Comparison of ENCODE assay signal across 7 mouse cellular contexts in genomic region chr1:131060290-131061253, GRCm38 (mm10). TPM values are rescaled to one million over a fixed set of nuclear protein-coding genes. Genes with fewer than 3 reads are reported as not detected.
DNase-seq lines count a peak whose midpoint lies in the region; ATAC-seq and TF ChIP-seq lines count a peak whose summit lies in the region.

No protein-coding gene starts in this region.

- peak; percentile 43 for TF ChIP-seq RAD21 in MEL (IDR thresholded peaks at IDR 0.05; ENCODE audit: low read depth, low read length)

- H3K27ac ChIP-seq in MEL (ENCODE audit: control insufficient read depth, low read depth, low read length), result peak overlapping the region; percentile 11
- H3K27ac ChIP-seq in embryonic facial prominence, embryonic 13.5 days, result peak overlapping the region; percentile 33; the same call in 1 of the 2 replicates
- 0 out of 2 replicates have a peak overlapping the region, but pooled peaks have one; percentile 14 for H3K27ac ChIP-seq in heart, postnatal 0 days (ENCODE audit: low read depth)
- no peak overlapping the region for H3K27ac ChIP-seq in liver, embryonic 14.5 days
- H3K27ac ChIP-seq in neural tube, embryonic 12.5 days, result no peak overlapping the region

- DNase-seq in MEL (ENCODE audit: low read depth, low spot score), result peak; percentile 71
- no peak for DNase-seq in heart, postnatal 0 days (ENCODE audit: low spot score)
- DNase-seq in liver, embryonic 14.5 days (ENCODE audit: low read depth in 3 of 3, low spot score in 3 of 3), result no peak
- DNase-seq in frontal cortex, postnatal 36 days (ENCODE audit: low spot score in 2 of 2), result no peak

- 57% methylated on average over 13 of the region's 13 CpGs for WGBS in embryonic facial prominence, embryonic 13.5 days
- 40% methylated on average over 13 of the region's 13 CpGs for WGBS in heart, postnatal 0 days
- 30% methylated on average over 13 of the region's 13 CpGs for WGBS in liver, embryonic 14.5 days (ENCODE audit: insufficient replicate concordance)
- 76% methylated on average over 13 of the region's 13 CpGs for WGBS in neural tube, embryonic 12.5 days

- peak; percentile 63 to 79 (median 68) for TF ChIP-seq CTCF in MEL (IDR thresholded peaks at IDR 0.05 in 2 of 3, conservative IDR thresholded peaks at IDR 0.05 in 1 of 3; ENCODE audit: control insufficient read depth in 1 of 3, insufficient read depth in 1 of 3, low read depth in 2 of 3, low read length in 3 of 3, poor library complexity in 1 of 3, severe bottlenecking in 1 of 3)
- TF ChIP-seq CTCF in heart, postnatal 0 days (IDR thresholded peaks at IDR 0.05; ENCODE audit: low read depth), result peak; percentile 72
- TF ChIP-seq CTCF in liver, embryonic 14.5 days (IDR thresholded peaks at IDR 0.05; ENCODE audit: low read depth), result peak; percentile 82

- H3K27me3 ChIP-seq in MEL (ENCODE audit: control insufficient read depth in 1 of 2, insufficient read depth in 2 of 2, low read length in 2 of 2), result no peaks in the 10 kb centered on the region
- no peaks in the 10 kb centered on the region for H3K27me3 ChIP-seq in embryonic facial prominence, embryonic 13.5 days
- H3K27me3 ChIP-seq in heart, postnatal 0 days (ENCODE audit: control insufficient read depth, insufficient read depth, low read length), result no peaks in the 10 kb centered on the region
- no peaks in the 10 kb centered on the region for H3K27me3 ChIP-seq in liver, embryonic 14.5 days (ENCODE audit: control insufficient read depth, insufficient read depth, low read length)
- H3K27me3 ChIP-seq in neural tube, embryonic 12.5 days (replicated peaks), result no peaks in the 10 kb centered on the region

- H3K4me1 ChIP-seq in MEL (ENCODE audit: control insufficient read depth in 1 of 2, insufficient read depth in 2 of 2, low read length in 2 of 2), result peaks cover 13 to 34% of the 10 kb centered on the region in 2 experiments
- H3K4me1 ChIP-seq in embryonic facial prominence, embryonic 13.5 days, result peaks cover 54% of the 10 kb centered on the region
- H3K4me1 ChIP-seq in heart, postnatal 0 days (ENCODE audit: control insufficient read depth, insufficient read depth), result peaks cover 62% of the 10 kb centered on the region
- H3K4me1 ChIP-seq in liver, embryonic 14.5 days (replicated peaks; ENCODE audit: control insufficient read depth in 2 of 2, insufficient read depth in 2 of 2, low read length in 1 of 2), result peaks cover 19 to 29% of the 10 kb centered on the region in 2 experiments
- peaks cover 45% of the 10 kb centered on the region for H3K4me1 ChIP-seq in neural tube, embryonic 12.5 days

- TF ChIP-seq EP300 in MEL (IDR thresholded peaks at IDR 0.05; ENCODE audit: low read depth in 1 of 2, low read length in 2 of 2), result peak in 1 of 2 experiments; percentile 22; a peak in 1 of 4 replicates
- no peak for TF ChIP-seq EP300 in heart, postnatal 0 days (IDR thresholded peaks at IDR 0.05; ENCODE audit: low read depth)
- no peak for TF ChIP-seq EP300 in liver, embryonic 14.5 days (IDR thresholded peaks at IDR 0.05; ENCODE audit: low read depth)

- TF ChIP-seq POLR2A in MEL (IDR thresholded peaks at IDR 0.05; ENCODE audit: control insufficient read depth in 1 of 2, insufficient read depth in 1 of 2, low read depth in 1 of 2, low read length in 2 of 2, poor library complexity in 1 of 2), result no peak

- no peaks in the 10 kb centered on the region for H3K9me3 ChIP-seq in MEL (replicated peaks; ENCODE audit: insufficient read depth, low read length)
- H3K9me3 ChIP-seq in embryonic facial prominence, embryonic 13.5 days, result no peaks in the 10 kb centered on the region
- H3K9me3 ChIP-seq in heart, postnatal 0 days (replicated peaks; ENCODE audit: control insufficient read depth, low read length), result no peaks in the 10 kb centered on the region
- H3K9me3 ChIP-seq in liver, embryonic 14.5 days (ENCODE audit: control insufficient read depth, low read length), result no peaks in the 10 kb centered on the region
- no peaks in the 10 kb centered on the region for H3K9me3 ChIP-seq in neural tube, embryonic 12.5 days

- H3K4me2 ChIP-seq in embryonic facial prominence, embryonic 13.5 days, result no peak overlapping the region
- no peak overlapping the region for H3K4me2 ChIP-seq in heart, postnatal 0 days (ENCODE audit: low read depth, low read length)
- H3K4me2 ChIP-seq in liver, embryonic 14.5 days (ENCODE audit: low read depth), result peak overlapping the region; percentile 64
- no peak overlapping the region for H3K4me2 ChIP-seq in neural tube, embryonic 12.5 days (replicated peaks)

- H3K79me2 ChIP-seq in MEL (ENCODE audit: control insufficient read depth, insufficient read depth, low read length, poor library complexity), result peaks cover 16% of the 10 kb centered on the region

- peaks cover 0 to 27% of the 10 kb centered on the region in 2 experiments; a peak in 2 of 4 replicates for H3K36me3 ChIP-seq in MEL (ENCODE audit: control insufficient read depth in 1 of 2, insufficient read depth in 2 of 2, low read length in 2 of 2)
- peaks cover 26% of the 10 kb centered on the region for H3K36me3 ChIP-seq in embryonic facial prominence, embryonic 13.5 days
- H3K36me3 ChIP-seq in heart, postnatal 0 days (replicated peaks; ENCODE audit: control insufficient read depth, insufficient read depth, low read length), result peaks cover 28% of the 10 kb centered on the region
- no peaks in the 10 kb centered on the region for H3K36me3 ChIP-seq in liver, embryonic 14.5 days (replicated peaks; ENCODE audit: control insufficient read depth, insufficient read depth, low read depth)
- peaks cover 25% of the 10 kb centered on the region for H3K36me3 ChIP-seq in neural tube, embryonic 12.5 days

- ATAC-seq in CD4-positive, CD25-positive, alpha-beta regulatory T cell, adult 4 months, result peak; percentile 45
- no peak for ATAC-seq in embryonic facial prominence, embryonic 13.5 days (ENCODE audit: insufficient number of reproducible peaks, insufficient read depth, low FRiP score, low TSS enrichment, low read depth)
- ATAC-seq in heart, postnatal 0 days (ENCODE audit: insufficient read depth, low read depth), result 0 out of 2 replicates have a peak, but pooled peaks have one; percentile 16
- ATAC-seq in liver, embryonic 14.5 days (ENCODE audit: insufficient read depth), result peak; percentile 70
- peak; percentile 35; the same call in 1 of the 2 replicates for ATAC-seq in neural tube, embryonic 12.5 days (ENCODE audit: low FRiP score, low read depth)

- peak overlapping the region; percentile 26 for H3K9ac ChIP-seq in MEL (ENCODE audit: control insufficient read depth, low read depth, low read length, poor library complexity, severe bottlenecking)
- H3K9ac ChIP-seq in embryonic facial prominence, embryonic 13.5 days, result no peak overlapping the region
- H3K9ac ChIP-seq in heart, postnatal 0 days (replicated peaks; ENCODE audit: low read depth, low read length), result no peak overlapping the region
- peak overlapping the region; percentile 32; the same call in 1 of the 2 replicates for H3K9ac ChIP-seq in liver, embryonic 14.5 days (replicated peaks)
- H3K9ac ChIP-seq in neural tube, embryonic 12.5 days, result no peak overlapping the region

- H3K4me3 ChIP-seq in MEL (ENCODE audit: control insufficient read depth in 1 of 2, insufficient read depth in 1 of 2, low read depth in 2 of 2, low read length in 2 of 2), result peak overlapping the region; percentile 29 to 55; a peak in 3 of 4 replicates
- H3K4me3 ChIP-seq in embryonic facial prominence, embryonic 13.5 days, result no peak overlapping the region
- no peak overlapping the region for H3K4me3 ChIP-seq in heart, postnatal 0 days (ENCODE audit: low read depth, low read length)
- peak overlapping the region; percentile 22 to 31; a peak in 3 of 4 replicates for H3K4me3 ChIP-seq in liver, embryonic 14.5 days (ENCODE audit: insufficient read depth in 1 of 2, low read depth in 2 of 2, low read length in 2 of 2)
- H3K4me3 ChIP-seq in neural tube, embryonic 12.5 days, result no peak overlapping the region

TF ChIP-seq in MEL, 35 proteins besides CTCF, POLR2A, EP300 and RAD21 (continues in another document):
- TF ChIP-seq MAX (IDR thresholded peaks at IDR 0.05; ENCODE audit: low read length) (peak; percentile 44; the same call in 1 of the 2 replicates), BHLHE40 (IDR thresholded peaks at IDR 0.05; ENCODE audit: borderline replicate concordance, low read depth, low read length) (no peak), MEF2A (IDR thresholded peaks at IDR 0.05; ENCODE audit: extremely low read depth, insufficient replicate concordance, low read depth, low read length, poor library complexity, severe bottlenecking) (no peak), CHD2 (IDR thresholded peaks at IDR 0.05; ENCODE audit: low read length) (no peak), HCFC1 (IDR thresholded peaks at IDR 0.05; ENCODE audit: low read depth, low read length) (no peak), KAT2A (conservative IDR thresholded peaks at IDR 0.05; ENCODE audit: low read depth, low read length) (no peak)

RNA-seq across cellular contexts. Expression of gene Mapkapk2, which starts 37.1 kb away (rescaled TPM):
- polyA plus RNA-seq in CD4-positive, CD25-positive, alpha-beta regulatory T cell, adult 4 months (2017; shearing (Covaris generic)), result 10 to 100 TPM in 1 of 2 experiments, 1 to 10 TPM in 1; 5.6 to 10.9 TPM
- total RNA-seq in MEL (2012; rRNA removed), result 51.7 and 53.2 TPM in 2 replicates
- 10 to 100 TPM in 1 of 2 experiments, not detected in 1; 85.4 TPM for polyA plus RNA-seq in MEL (2012; ENCODE audit: insufficient read depth in 1 of 2, insufficient read length in 2 of 2, low read depth in 1 of 2, low replicate concordance in 2 of 2, missing spikeins in 1 of 2)
- polyA plus RNA-seq in embryonic facial prominence, embryonic 13.5 days (2015; fragmentation: Nextera tagmentation; extraction: Ambion mirVana), result 39.8 and 40.4 TPM in 2 replicates
- 302 and 348 TPM in 2 replicates for total RNA-seq in heart, postnatal 0 days (2014; rRNA removed; ENCODE audit: low replicate concordance)
- 62.6 and 69.9 TPM in 2 replicates for polyA plus RNA-seq in heart, postnatal 0 days (2015; fragmentation: Nextera tagmentation; extraction: Ambion mirVana)
- 10.3 and 12.9 TPM in 2 replicates for polyA plus RNA-seq in liver, embryonic 14.5 days (2012; rRNA removed)
- 12.8 and 13.6 TPM in 2 replicates for polyA plus RNA-seq in liver, embryonic 14.5 days (2014; fragmentation: Nextera tagmentation; extraction: Ambion mirVana)
- polyA plus RNA-seq in neural tube, embryonic 12.5 days (2016; fragmentation: Nextera tagmentation; extraction: Ambion mirVana), result 44.2 and 46.8 TPM in 2 replicates

RNA-seq across cellular contexts. Expression of gene Il10, which starts 40.9 kb away (rescaled TPM):
- polyA plus RNA-seq in CD4-positive, CD25-positive, alpha-beta regulatory T cell, adult 4 months (2017; shearing (Covaris generic)), result 10 to 100 TPM in 1 of 2 experiments, 1 to 10 TPM in 1; 5.9 to 13.6 TPM
- total RNA-seq in MEL (2012; rRNA removed), result not detected in 2 replicates
- not detected for polyA plus RNA-seq in MEL (2012; ENCODE audit: insufficient read depth in 1 of 2, insufficient read length in 2 of 2, low read depth in 1 of 2, low replicate concordance in 2 of 2, missing spikeins in 1 of 2)
- polyA plus RNA-seq in embryonic facial prominence, embryonic 13.5 days (2015; fragmentation: Nextera tagmentation; extraction: Ambion mirVana), result not detected in 2 replicates
- not detected in 2 replicates for total RNA-seq in heart, postnatal 0 days (2014; rRNA removed; ENCODE audit: low replicate concordance)
- not detected in 2 replicates for polyA plus RNA-seq in heart, postnatal 0 days (2015; fragmentation: Nextera tagmentation; extraction: Ambion mirVana)
- 0.03 TPM in 2 replicates for polyA plus RNA-seq in liver, embryonic 14.5 days (2012; rRNA removed)
- not detected in 2 replicates for polyA plus RNA-seq in liver, embryonic 14.5 days (2014; fragmentation: Nextera tagmentation; extraction: Ambion mirVana)
- not detected in 2 replicates for polyA plus RNA-seq in neural tube, embryonic 12.5 days (2016; fragmentation: Nextera tagmentation; extraction: Ambion mirVana)

Comparison
In these comparisons a context has a peak if more than half of its experiments do, and no peak if none do; other contexts are left out.
1. H3K27ac ChIP-seq: peak in MEL (single experiment), embryonic facial prominence, embryonic 13.5 days (single experiment) and heart, postnatal 0 days (single experiment); none in liver, embryonic 14.5 days (single experiment) and neural tube, embryonic 12.5 days (single experiment).
2. H3K4me3 ChIP-seq: peak in MEL (2 of 2) and liver, embryonic 14.5 days (2 of 2); none in embryonic facial prominence, embryonic 13.5 days (single experiment), heart, postnatal 0 days (single experiment) and neural tube, embryonic 12.5 days (single experiment).
3. H3K9ac ChIP-seq: peak in MEL (single experiment) and liver, embryonic 14.5 days (single experiment); none in embryonic facial prominence, embryonic 13.5 days (single experiment), heart, postnatal 0 days (single experiment) and neural tube, embryonic 12.5 days (single experiment).
4. Peak in every context shown above with its lines, with median percentiles within 50 percentile points of each other: CTCF ChIP-seq.